Mouse (Mus musculus): Measurements from ENCODE around the gene Samt2. TPM values are rescaled to one million over a fixed set of nuclear protein-coding genes. Genes with fewer than 3 reads are reported as not detected.
"Not testable (repeated sequence)": the region's sequence is repeated elsewhere in the genome, so short reads cannot be mapped to it uniquely, and the experiment has no call there.

Gene Samt2
- polyA plus RNA-seq (2012; rRNA removed), result not detected in 2 replicates

GRCm38 (mm10) chrX:154579260-154579659 lies at the start of gene Samt2:
Gene Samt2 (minus strand): TSS chrX:154579360.
- H3K36me3 ChIP-seq (ENCODE audit: control insufficient read depth, insufficient read depth, low read length); H3K27ac ChIP-seq (ENCODE audit: insufficient read depth, low read depth, low read length); DNase-seq; H3K27me3 ChIP-seq (replicated peaks; ENCODE audit: control insufficient read depth, insufficient read depth, low read length); H3K4me1 ChIP-seq (ENCODE audit: control insufficient read depth, insufficient read depth, low read length); H3K4me3 ChIP-seq (ENCODE audit: insufficient read depth, low read depth, low read length): not testable (repeated sequence)
- 76% methylated on average over 2 of the region's 2 CpGs for WGBS

Other genes starting within 250 kb of the Samt2 start
- not detected in 2 replicates for gene 4930524N10Rik, start 236.0 kb downstream of the Samt2 start, polyA plus RNA-seq (2012; rRNA removed)
- not detected in 2 replicates for gene Samt4, start 97.4 kb downstream of the Samt2 start, polyA plus RNA-seq (2012; rRNA removed)